Mouse (Mus musculus) testis, adult 2 months (tissue): Measurements from ENCODE around the gene Cyb5b.

Experiments
- CTCF ChIP-seq: fragments of 200-500 bp; IDR thresholded peaks from 2 replicates; pipeline ENCODE4 v1.5.1; 2012; ENCODE audit warnings: low read depth, mild to moderate bottlenecking, inconsistent platforms, low read length, moderate library complexity; ENCODE audit not compliant: control insufficient read depth, insufficient read depth, insufficient replicate concordance
- POLR2A ChIP-seq: fragments of 200-500 bp; IDR thresholded peaks from 2 replicates; pipeline ENCODE4 v1.6.1; 2012; ENCODE audit warnings: low read depth, mild to moderate bottlenecking, inconsistent platforms, low read length, moderate library complexity; ENCODE audit not compliant: control insufficient read depth

- TF ChIP-seq CTCF (no peak), POLR2A (no peak)
Observed at GRCm38 (mm10) chr8:107209185-107209584, 58.7 kb downstream of the Cyb5b start.
